Mouse (Mus musculus): ENCODE results near the gene Aacs. TPM values are rescaled to one million over a fixed set of nuclear protein-coding genes. Genes with fewer than 3 reads are reported as not detected.
A peak's percentile ranks its signal among the peaks of the same experiment; 100 is the strongest.

Aacs gene
- total RNA-seq, 2 experiments from 2014 or later = 3.8 to 10.4 TPM

- ATAC-seq (replicated peaks; ENCODE audit: poor library complexity) = no peak
These were observed 15.5 kb downstream of the Aacs start for GRCm38 (mm10) chr5:125491107-125491506.

- no peak for ATAC-seq (replicated peaks; ENCODE audit: poor library complexity)
These were observed 16.9 kb downstream of the Aacs start for GRCm38 (mm10) chr5:125492379-125493092.

GRCm38 (mm10) chr5:125493093-125493423, 17.4 kb downstream of the Aacs start:
- ATAC-seq (replicated peaks; ENCODE audit: poor library complexity) = no peak

GRCm38 (mm10) chr5:125495655-125496054, 20.0 kb downstream of the Aacs start:
- ATAC-seq (replicated peaks; ENCODE audit: poor library complexity) = no peak

GRCm38 (mm10) chr5:125497821-125498600, 22.4 kb downstream of the Aacs start:
- ATAC-seq (replicated peaks; ENCODE audit: poor library complexity) = peak; percentile 88

- peak; percentile 66 for ATAC-seq (replicated peaks; ENCODE audit: poor library complexity)
These were observed 25.9 kb downstream of the Aacs start for GRCm38 (mm10) chr5:125501505-125501904.

- ATAC-seq (replicated peaks; ENCODE audit: poor library complexity) = no peak
These were observed 26.6 kb downstream of the Aacs start for GRCm38 (mm10) chr5:125502186-125502585.

- ATAC-seq (replicated peaks; ENCODE audit: poor library complexity) = peak; percentile 81
These were observed 28.0 kb downstream of the Aacs start for GRCm38 (mm10) chr5:125503628-125504027.

GRCm38 (mm10) chr5:125504692-125505091, 29.1 kb downstream of the Aacs start:
- ATAC-seq (replicated peaks; ENCODE audit: poor library complexity) = no peak

- no peak for ATAC-seq (replicated peaks; ENCODE audit: poor library complexity)
These were observed 30.4 kb downstream of the Aacs start for GRCm38 (mm10) chr5:125505968-125506367.

GRCm38 (mm10) chr5:125507582-125507981, 32.0 kb downstream of the Aacs start:
- no peak for ATAC-seq (replicated peaks; ENCODE audit: poor library complexity)

GRCm38 (mm10) chr5:125508006-125508405, 32.4 kb downstream of the Aacs start:
- ATAC-seq (replicated peaks; ENCODE audit: poor library complexity) = no peak

GRCm38 (mm10) chr5:125509541-125509940, 33.9 kb downstream of the Aacs start:
- ATAC-seq (replicated peaks; ENCODE audit: poor library complexity) = peak; percentile 88

- ATAC-seq (replicated peaks; ENCODE audit: poor library complexity) = no peak
These were observed 39.4 kb downstream of the Aacs start for GRCm38 (mm10) chr5:125515006-125515405.

GRCm38 (mm10) chr5:125518640-125519039, 43.0 kb downstream of the Aacs start:
- peak; percentile 45 for ATAC-seq (replicated peaks; ENCODE audit: poor library complexity)

GRCm38 (mm10) chr5:125520930-125521590, 45.4 kb downstream of the Aacs start:
- peak; percentile 80 for ATAC-seq (replicated peaks; ENCODE audit: poor library complexity)

- ATAC-seq (replicated peaks; ENCODE audit: poor library complexity) = no peak
These were observed 47.7 kb downstream of the Aacs start for GRCm38 (mm10) chr5:125523361-125523760.

GRCm38 (mm10) chr5:125525516-125525915, 49.9 kb downstream of the Aacs start:
- ATAC-seq (replicated peaks; ENCODE audit: poor library complexity) = no peak

- peak; percentile 54; the same call in 1 of the 2 replicates for ATAC-seq (replicated peaks; ENCODE audit: poor library complexity)
These were observed 50.9 kb downstream of the Aacs start for GRCm38 (mm10) chr5:125526464-125526863.

GRCm38 (mm10) chr5:125529109-125529508, 53.5 kb downstream of the Aacs start:
- peak; percentile 60 for ATAC-seq (replicated peaks; ENCODE audit: poor library complexity)

- peak; percentile 86 for ATAC-seq (replicated peaks; ENCODE audit: poor library complexity)
These were observed 56.0 kb downstream of the Aacs start, which contains the start of gene Tmem132b for GRCm38 (mm10) chr5:125531634-125532033. TSS of gene Tmem132b (plus strand) at chr5:125531774.

- no peak for ATAC-seq (replicated peaks; ENCODE audit: poor library complexity)
These were observed 56.6 kb downstream of the Aacs start for GRCm38 (mm10) chr5:125532191-125532544.
